Mouse (Mus musculus) thymus, adult 2 months (tissue): ENCODE measurements at regions not wholly inside any gene's neighbourhood (a gene's known extent, or its start where the extent isn't known, plus 50 kb on each side); places are given as distances from the start of the nearest gene placed in this dataset.
A peak's percentile ranks its signal among the peaks of the same experiment; 100 is the strongest.

Source experiments
- DNase-seq: peaks from one replicate; pipeline ENCODE4 v3.0.0; 2021
- H3K27ac ChIP-seq: fragments of 200-500 bp; 2 replicates; pipeline ENCODE4 v1.5.1; 2012; ENCODE audit warnings: low read length, control low read depth; ENCODE audit not compliant: control insufficient read depth, insufficient read depth
- H3K27me3 ChIP-seq: fragments of 200-500 bp; 2 replicates; pipeline ENCODE4 v1.6.1; 2012; ENCODE audit warnings: mild to moderate bottlenecking, low read length, moderate library complexity, mixed read lengths; ENCODE audit not compliant: control insufficient read depth, insufficient read depth
- H3K36me3 ChIP-seq: fragments of 200-500 bp; 2 replicates; pipeline ENCODE4 v1.6.1; 2012; ENCODE audit warnings: mild to moderate bottlenecking, low read length, moderate library complexity; ENCODE audit not compliant: control insufficient read depth, insufficient read depth
- H3K4me1 ChIP-seq: fragments of 200-500 bp; replicated peaks from 2 replicates; pipeline ENCODE4 v1.6.1; 2012; ENCODE audit warnings: low read length; ENCODE audit not compliant: control insufficient read depth, insufficient read depth
- H3K4me3 ChIP-seq: fragments of 200-500 bp; 2 replicates; pipeline ENCODE4 v1.5.1; 2012; ENCODE audit warnings: mild to moderate bottlenecking, low read length, control low read depth, moderate library complexity; ENCODE audit not compliant: control insufficient read depth, insufficient read depth
- CTCF ChIP-seq: fragments of 200-500 bp; IDR thresholded peaks from 2 replicates; pipeline ENCODE4 v1.5.1; 2012; ENCODE audit warnings: mild to moderate bottlenecking, control low read depth, low read length, moderate library complexity, borderline replicate concordance; ENCODE audit not compliant: control insufficient read depth, poor library complexity, insufficient read depth; ENCODE audit errors: extremely low read depth
- POLR2A ChIP-seq: fragments of 200-500 bp; IDR thresholded peaks from 2 replicates; pipeline ENCODE4 v1.6.1; 2012; ENCODE audit warnings: mild to moderate bottlenecking, low read length, control low read depth, moderate library complexity; ENCODE audit not compliant: control insufficient read depth, poor library complexity, insufficient read depth; ENCODE audit errors: extremely low read depth
- WGBS: fragments of 180-500 bp; shearing (Covaris S2); methylation state at CpG from one replicate; pipeline ENCODE4 v1.1.7; 2018; 5-methylcytosine and 5-hydroxymethylcytosine counted together

DNA sequence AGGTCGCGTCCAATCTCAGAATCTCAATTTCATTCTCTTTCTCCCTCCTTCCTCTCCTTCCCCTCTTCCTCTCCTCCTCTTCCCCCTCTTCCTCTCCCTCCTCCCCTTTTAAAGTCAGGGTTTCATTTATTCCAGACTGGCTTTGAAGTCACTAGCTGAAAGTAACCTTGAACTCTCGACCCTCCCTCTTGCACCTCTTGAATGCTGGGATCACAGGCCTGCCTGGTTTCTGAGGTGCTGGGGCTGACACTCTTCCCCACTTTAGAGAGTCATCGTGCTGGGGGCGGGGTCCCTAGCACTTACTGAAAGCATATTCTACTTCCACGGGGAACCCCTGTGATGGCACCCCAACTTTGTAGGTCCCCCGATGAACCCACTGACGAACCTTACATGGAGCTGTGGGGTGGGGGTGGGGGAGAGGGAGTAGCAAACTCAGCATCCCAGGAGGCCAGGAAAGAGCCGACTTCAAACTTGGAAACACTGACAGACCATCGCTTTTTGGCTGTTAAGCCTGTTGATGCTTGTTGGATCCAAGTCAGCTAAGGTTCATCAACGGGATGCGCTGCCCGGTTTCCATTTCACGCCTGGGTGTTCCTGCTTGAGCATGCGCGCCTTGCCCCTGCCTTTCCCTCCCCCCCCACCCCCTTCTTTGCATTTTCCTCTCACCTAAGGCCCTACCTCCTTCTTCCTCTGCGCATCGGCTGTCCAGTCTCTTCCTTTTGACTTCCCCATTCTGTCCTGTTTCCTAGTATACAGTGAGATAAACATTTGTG is 132.0 kb upstream of the Med13l start:
- Histone ChIP-seq H3K36me3 (no peaks in the 10 kb centered on the region), H3K27ac (no peak overlapping the region), H3K4me1 (no peaks in the 10 kb centered on the region), H3K4me3 (no peak overlapping the region), H3K27me3 (no peaks in the 10 kb centered on the region)
- 90% methylated on average over 18 of the region's 18 CpGs for WGBS
- TF ChIP-seq POLR2A (no peak), CTCF (no peak)
- no peak for DNase-seq

DNA sequence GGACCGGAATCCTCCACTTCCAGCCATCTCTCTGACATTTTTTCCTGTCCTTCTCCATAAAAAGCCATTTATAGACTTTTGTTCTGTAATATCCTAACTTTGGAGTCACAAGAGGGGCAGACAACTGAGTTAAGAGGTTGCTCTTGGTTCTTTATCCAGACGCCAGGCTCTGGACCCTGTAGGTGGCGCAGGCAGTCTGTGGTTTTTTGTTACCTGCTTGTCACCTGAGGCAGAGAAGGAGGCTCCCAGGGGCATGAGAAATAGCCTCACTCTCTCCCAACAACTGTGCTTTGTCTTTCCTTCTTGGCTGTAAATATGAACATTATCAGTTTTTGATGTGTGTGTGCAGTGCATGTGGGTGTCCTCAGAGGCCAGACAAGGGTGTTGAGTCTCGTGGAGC is 126.9 kb upstream of the Med13l start:
- DNase-seq, result peak; percentile 26
- H3K27me3 ChIP-seq, result no peaks in the 10 kb centered on the region
- H3K27ac ChIP-seq, result no peak overlapping the region
- no peak overlapping the region for H3K4me3 ChIP-seq
- H3K4me1 ChIP-seq, result no peaks in the 10 kb centered on the region
- TF ChIP-seq POLR2A (no peak), CTCF (no peak)
- H3K36me3 ChIP-seq, result no peaks in the 10 kb centered on the region
- WGBS, result 86% methylated on average over 4 of the region's 4 CpGs

DNA sequence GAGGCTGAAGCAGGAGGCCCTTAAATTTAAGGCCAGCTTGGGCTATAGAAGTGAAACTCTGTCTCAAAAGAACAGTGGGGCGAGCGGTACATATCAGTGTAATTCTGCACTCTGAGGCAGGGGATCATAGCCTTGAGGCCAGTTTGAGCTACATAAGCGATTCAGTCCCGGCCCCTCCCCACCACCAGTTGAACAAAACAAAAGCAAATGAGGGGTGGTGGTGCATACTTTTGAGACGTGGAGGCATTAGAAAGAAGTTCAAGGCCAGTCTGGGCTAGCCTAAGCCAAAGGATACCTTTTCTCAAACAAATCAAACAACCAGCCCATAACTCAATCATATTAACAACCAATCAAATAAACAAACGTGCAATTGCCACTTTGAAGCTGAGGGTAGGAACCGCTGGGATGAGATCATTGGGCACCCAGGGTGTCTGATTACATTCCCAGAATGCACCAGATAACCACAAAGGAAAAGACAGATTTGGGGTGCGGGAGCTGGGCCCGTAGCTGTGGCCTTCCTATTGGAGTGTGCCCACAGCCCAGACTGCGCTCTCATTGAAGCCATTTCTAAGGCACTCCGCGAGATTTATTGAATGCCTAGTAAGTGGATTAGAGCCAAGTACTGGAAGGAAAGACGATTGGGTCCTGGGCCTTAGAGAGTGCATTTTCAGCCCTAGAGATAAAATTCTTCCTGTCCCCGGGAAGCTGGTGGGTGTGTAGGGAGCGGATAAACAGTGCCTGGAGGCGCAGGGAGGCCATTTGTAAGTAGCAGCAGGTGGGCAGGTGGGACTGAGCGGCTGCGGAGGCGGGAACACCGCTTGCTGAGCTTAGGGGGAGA is 125.5 kb upstream of the Med13l start:
- no peaks in the 10 kb centered on the region for H3K4me1 ChIP-seq
- DNase-seq, result no peak
- WGBS, result 87% methylated on average over 20 of the region's 20 CpGs
- no peak overlapping the region for H3K4me3 ChIP-seq
- H3K27ac ChIP-seq, result no peak overlapping the region
- TF ChIP-seq POLR2A (no peak), CTCF (no peak)
- H3K27me3 ChIP-seq, result no peaks in the 10 kb centered on the region
- no peaks in the 10 kb centered on the region for H3K36me3 ChIP-seq

DNA sequence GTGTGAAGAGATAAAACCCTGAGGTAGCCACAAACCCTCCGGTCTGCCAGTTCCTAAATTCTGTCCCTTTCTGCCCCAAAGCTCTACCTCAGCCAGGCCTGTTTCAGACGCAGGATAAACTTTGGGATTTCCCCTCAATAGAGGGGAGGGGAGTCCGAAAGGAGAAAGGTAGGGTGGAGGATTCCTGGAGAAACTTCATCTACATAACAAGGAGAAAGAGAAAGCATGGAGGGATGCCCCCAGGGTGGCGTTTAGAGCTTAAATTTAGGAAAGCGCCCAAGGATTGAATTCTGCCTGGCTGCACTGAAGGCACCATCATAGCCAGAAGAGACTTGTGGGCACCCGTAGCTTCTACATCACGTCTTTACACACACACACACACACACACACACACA is 124.9 kb upstream of the Med13l start:
- no peaks in the 10 kb centered on the region for H3K4me1 ChIP-seq
- no peak overlapping the region for H3K27ac ChIP-seq
- 81% methylated on average over 7 of the region's 7 CpGs for WGBS
- no peaks in the 10 kb centered on the region for H3K36me3 ChIP-seq
- no peak for DNase-seq
- no peak overlapping the region for H3K4me3 ChIP-seq
- no peak for TF ChIP-seq POLR2A
- H3K27me3 ChIP-seq, result no peaks in the 10 kb centered on the region

DNA sequence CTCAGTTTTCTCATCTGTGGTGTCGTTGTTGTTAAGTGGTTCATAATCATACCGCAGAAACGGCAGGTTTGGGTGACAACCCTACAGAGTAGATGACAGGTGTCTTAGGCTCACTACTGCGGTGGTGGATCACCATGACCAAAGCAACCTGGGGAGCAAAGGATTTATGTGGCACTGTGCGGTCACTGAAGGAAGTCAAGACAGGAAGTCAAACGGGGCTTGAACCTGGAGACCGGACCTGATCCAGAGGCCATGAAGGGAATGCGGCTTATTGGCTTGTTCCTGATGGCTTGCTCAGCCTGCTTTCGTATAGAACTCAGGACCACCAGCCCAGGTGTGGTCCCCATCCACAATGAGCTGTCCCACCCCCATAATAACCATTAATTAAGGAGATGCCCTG is 124.4 kb upstream of the Med13l start:
- H3K4me3 ChIP-seq, result no peak overlapping the region
- no peaks in the 10 kb centered on the region for H3K27me3 ChIP-seq
- H3K4me1 ChIP-seq, result no peaks in the 10 kb centered on the region
- no peak overlapping the region for H3K27ac ChIP-seq
- no peaks in the 10 kb centered on the region for H3K36me3 ChIP-seq
- no peak for TF ChIP-seq CTCF
- TF ChIP-seq POLR2A, result no peak
- WGBS, result 68% methylated on average over 9 of the region's 9 CpGs
- no peak for DNase-seq

DNA sequence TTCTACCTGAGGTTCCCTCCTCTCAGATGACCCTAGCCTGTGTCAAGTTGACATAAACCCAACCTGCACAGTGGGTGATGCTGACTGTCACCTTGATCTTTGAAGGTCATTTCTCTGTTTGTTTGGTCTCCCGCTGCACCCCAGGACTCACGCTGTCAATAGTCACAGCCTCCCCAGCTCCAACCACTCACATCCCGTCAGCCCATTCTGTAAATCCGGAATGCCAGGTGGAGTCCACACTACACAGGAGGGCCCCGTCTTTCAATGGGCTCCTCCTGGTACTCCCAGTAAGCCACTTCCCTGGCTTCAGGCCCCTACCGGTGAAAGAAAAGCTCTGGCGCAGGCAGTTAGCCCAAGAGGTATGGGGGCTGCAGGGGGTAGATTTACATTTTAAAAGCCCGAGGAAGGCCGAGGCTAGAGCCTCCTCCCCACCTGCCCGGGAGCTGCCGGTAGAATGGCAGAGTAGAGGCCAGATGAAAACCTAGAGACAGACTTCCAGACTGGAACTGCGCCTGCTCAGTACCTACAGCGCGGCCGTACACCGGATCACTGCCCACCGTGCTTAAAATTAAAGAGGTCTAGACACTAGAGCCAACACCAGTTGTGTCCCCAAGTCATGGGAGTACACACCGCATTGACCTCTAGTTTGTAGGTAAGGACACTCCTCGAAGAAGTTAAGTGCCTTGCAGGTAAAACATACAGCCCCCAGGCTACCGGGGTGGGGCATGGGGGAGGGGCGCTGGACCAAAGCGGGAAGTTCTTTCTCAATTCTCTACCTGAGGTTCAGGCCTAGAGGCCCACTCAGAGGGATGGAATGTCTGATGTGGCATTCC is 123.8 kb upstream of the Med13l start:
- TF ChIP-seq POLR2A (no peak), CTCF (no peak)
- H3K36me3 ChIP-seq, result no peaks in the 10 kb centered on the region
- no peak overlapping the region for H3K4me3 ChIP-seq
- DNase-seq, result no peak
- no peaks in the 10 kb centered on the region for H3K4me1 ChIP-seq
- no peak overlapping the region for H3K27ac ChIP-seq
- no peaks in the 10 kb centered on the region for H3K27me3 ChIP-seq
- 88% methylated on average over 22 of the region's 22 CpGs for WGBS
